Mouse (Mus musculus) liver, postnatal 0 days (tissue): ENCODE data around the gene Pex16.

Experiments used
- CTCF ChIP-seq: sonication (generic); IDR thresholded peaks from 2 replicates; pipeline ENCODE4 v1.5.1; 2016; ENCODE audit warnings: antibody characterized with exemption, low read depth
- EP300 ChIP-seq: IDR thresholded peaks from 2 replicates; pipeline ENCODE4 v1.6.1; 2016; ENCODE audit warnings: antibody characterized with exemption, low read depth, mild to moderate bottlenecking

DNA sequence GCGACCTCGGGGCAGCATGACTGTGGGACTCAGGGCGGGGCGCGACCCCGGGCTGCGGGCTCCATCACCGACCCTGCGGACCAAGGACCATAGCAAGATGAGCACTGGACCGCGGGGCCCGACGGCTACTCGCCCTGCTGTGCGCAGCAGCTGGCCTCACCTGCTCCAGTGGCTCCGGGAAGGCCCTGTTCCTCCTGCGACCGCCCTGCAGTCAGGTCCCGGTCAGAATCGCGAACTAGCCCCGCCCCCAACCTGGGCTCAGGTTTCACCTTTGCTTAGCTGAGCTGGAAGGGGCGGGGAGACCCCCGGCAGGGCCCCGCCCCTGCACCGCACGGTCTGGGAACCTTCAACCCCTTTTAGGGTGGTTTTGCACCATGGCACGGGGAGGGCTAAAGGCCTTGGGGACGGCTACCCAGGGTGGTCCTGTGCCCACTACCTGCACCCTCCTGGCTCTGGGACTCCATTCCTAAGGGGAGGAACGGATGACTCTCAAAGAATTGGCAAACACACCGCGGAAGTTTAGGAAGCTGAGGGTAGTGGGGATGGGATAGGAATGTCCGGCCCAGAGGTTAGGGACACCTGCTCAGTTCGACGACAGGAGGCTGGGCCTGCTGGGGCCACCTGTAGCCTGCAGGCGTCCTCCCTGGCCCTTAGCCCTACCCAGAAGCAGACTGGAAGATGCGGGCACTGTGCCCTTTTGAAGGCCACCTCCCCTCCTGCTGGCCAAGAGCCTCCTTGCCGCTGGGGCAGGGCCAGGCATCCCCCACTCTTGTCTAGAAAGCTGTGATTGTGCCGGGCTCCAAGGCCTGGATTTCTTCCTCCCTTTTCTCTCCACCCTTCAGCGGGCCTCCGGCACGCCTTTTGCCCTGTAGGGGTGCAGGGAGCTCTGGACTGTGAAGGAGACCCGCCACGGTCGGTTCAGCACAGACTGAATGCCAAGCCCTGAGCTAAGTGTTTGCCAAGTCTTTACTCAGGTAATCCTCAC is 3.4 kb upstream of the Pex16 start:
- TF ChIP-seq CTCF (no peak), EP300 (no peak)
